Mouse (Mus musculus) neural tube, embryonic 11.5 days (tissue): ENCODE results near the gene Orc1. TPM values are rescaled to one million over a fixed set of nuclear protein-coding genes. Genes with fewer than 3 reads are reported as not detected.

Experiments
- ATAC-seq: fragments of 200-750 bp; cut with Nextera tagmentation; 2 replicates; pipeline ENCODE4 v1.8.0; 2017; ENCODE audit warnings: moderate number of reproducible peaks, mild to moderate bottlenecking, moderate TSS enrichment, moderate library complexity; ENCODE audit not compliant: insufficient read depth, low FRiP score, low TSS enrichment
- DNase-seq: peaks from one replicate; pipeline ENCODE4 v3.0.0-alpha.2; 2015; ENCODE audit warnings: low spot score
- H3K27ac ChIP-seq: fragments of 300-500 bp; sonication (generic); 2 replicates; pipeline ENCODE4 v1.5.1; 2014; ENCODE audit warnings: low read depth, mild to moderate bottlenecking, low read length
- H3K27me3 ChIP-seq: fragments of 300-500 bp; sonication (generic); 2 replicates; pipeline ENCODE4 v1.6.1; 2014; ENCODE audit warnings: mild to moderate bottlenecking, low read length, mixed read lengths; ENCODE audit not compliant: control insufficient read depth, insufficient read depth
- H3K36me3 ChIP-seq: fragments of 300-500 bp; sonication (generic); 2 replicates; pipeline ENCODE4 v1.6.1; 2014; ENCODE audit warnings: mild to moderate bottlenecking, low read length, moderate library complexity, mixed read lengths; ENCODE audit not compliant: control insufficient read depth, insufficient read depth
- H3K4me1 ChIP-seq: fragments of 300-500 bp; sonication (generic); 2 replicates; pipeline ENCODE4 v1.6.1; 2014; ENCODE audit warnings: low read length, mixed read lengths; ENCODE audit not compliant: control insufficient read depth, insufficient read depth
- H3K4me2 ChIP-seq: fragments of 300-500 bp; sonication (generic); 2 replicates; pipeline ENCODE4 v1.6.1; 2014; ENCODE audit warnings: low read depth, mild to moderate bottlenecking, moderate library complexity
- H3K4me3 ChIP-seq: fragments of 300-500 bp; sonication (generic); 2 replicates; pipeline ENCODE4 v1.5.1; 2014; ENCODE audit warnings: low read depth, low read length
- H3K9ac ChIP-seq: fragments of 300-500 bp; sonication (generic); 2 replicates; pipeline ENCODE4 v1.6.1; 2014; ENCODE audit warnings: mild to moderate bottlenecking, low read length
- H3K9me3 ChIP-seq: fragments of 300-500 bp; sonication (generic); 2 replicates; pipeline ENCODE4 v1.6.1; 2016; ENCODE audit warnings: low read length; ENCODE audit not compliant: control insufficient read depth
- WGBS: fragments of 180-500 bp; shearing (Covaris S2); extraction: QIAGEN DNeasy Blood & Tissue Kit; methylation state at CpG from one replicate; pipeline ENCODE4 v1.1.7; 2014; 5-methylcytosine and 5-hydroxymethylcytosine counted together
- polyA plus RNA-seq: library from polyadenylated mRNA; unstranded; fragments of >200 nt; fragmentation: Nextera tagmentation; extraction: Ambion mirVana; gene quantifications from 2 replicates; pipeline ENCODE4 v1.2.1, GENCODE M21; 2014

Orc1 gene
- polyA plus RNA-seq, 1 experiment from 2014 or later: 16.5 TPM

DNA sequence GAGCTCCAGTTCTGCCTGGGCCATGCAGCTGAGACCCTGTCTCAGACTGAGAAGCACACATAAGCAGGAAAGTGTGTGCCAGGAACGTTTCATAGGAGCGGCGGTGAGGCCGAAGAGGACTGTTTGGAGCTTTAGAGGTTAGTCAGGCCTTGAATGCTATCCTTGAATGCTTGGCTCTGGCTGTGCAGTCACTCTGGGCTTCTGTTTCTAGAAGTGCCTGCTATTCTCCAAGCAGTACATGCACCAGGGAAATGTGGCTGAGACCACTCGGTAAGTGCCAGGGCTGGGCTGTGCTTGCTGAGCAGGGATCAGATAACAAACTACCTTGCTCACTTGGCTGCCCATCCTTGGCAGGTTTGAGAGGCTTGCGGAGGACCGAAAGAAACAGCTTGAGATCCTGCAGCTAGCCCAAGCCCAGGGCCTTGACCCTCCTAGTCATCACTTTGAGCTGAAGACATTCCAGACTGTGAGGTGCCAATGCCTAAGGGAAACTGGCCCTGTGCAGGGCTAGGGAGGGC is 50.2 kb downstream of the Orc1 start:
- WGBS: 90% methylated on average over 7 of the region's 7 CpGs
- ATAC-seq (no peak), DNase-seq (no peak)
- H3K9ac ChIP-seq: no peak overlapping the region
- H3K36me3 ChIP-seq: peaks cover 7% of the 10 kb centered on the region; the same call in 1 of the 2 replicates
- H3K27ac ChIP-seq: no peak overlapping the region
- no peaks in the 10 kb centered on the region for H3K27me3 ChIP-seq
- no peak overlapping the region for H3K4me3 ChIP-seq
- H3K4me2 ChIP-seq: no peak overlapping the region
- no peaks in the 10 kb centered on the region for H3K4me1 ChIP-seq
- no peaks in the 10 kb centered on the region for H3K9me3 ChIP-seq

DNA sequence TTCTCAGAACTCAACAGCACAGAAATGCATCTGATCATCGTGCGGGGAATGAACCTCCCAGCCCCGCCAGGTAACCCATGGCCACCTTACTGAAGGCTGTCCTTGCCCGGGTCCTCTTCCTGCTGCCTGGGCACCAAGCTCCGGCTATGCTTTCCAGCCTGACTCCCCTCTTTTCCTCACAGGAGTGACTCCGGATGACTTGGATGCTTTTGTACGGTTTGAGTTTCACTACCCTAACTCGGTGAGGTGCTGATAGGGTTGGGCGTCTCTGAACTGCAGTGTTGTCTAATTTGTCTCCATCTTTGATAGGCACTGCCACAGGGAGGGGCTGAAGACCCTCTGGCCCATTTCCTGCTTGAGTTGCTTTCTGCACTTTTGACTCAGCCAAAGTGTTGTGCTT is 50.9 kb downstream of the Orc1 start:
- Histone ChIP-seq H3K9me3 (no peaks in the 10 kb centered on the region), H3K27me3 (no peaks in the 10 kb centered on the region), H3K36me3 (peaks cover 7% of the 10 kb centered on the region; the same call in 1 of the 2 replicates), H3K4me3 (no peak overlapping the region), H3K9ac (no peak overlapping the region), H3K4me1 (no peaks in the 10 kb centered on the region), H3K4me2 (no peak overlapping the region), H3K27ac (no peak overlapping the region)
- WGBS: 96% methylated on average over 9 of the region's 9 CpGs
- no peak for DNase-seq
- ATAC-seq: no peak

DNA sequence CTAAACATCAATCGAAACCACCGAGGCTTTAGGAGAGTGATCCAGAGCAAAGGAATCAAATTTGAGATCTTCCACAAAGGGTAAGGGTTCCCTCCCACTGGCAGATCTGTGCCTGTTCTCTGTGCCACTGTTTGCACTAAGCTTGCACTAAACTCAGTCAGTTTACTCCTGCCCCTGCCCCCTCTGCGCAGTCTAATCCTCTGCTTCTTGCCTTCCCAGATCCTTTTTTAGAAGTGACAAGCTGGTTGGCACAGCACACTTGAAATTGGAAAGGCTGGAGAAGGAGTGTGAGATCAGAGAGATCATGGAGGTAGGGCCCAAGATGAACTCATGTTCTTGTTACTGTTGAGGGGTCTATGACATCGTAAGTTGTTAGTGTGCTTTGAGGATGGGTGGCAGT is 52.4 kb downstream of the Orc1 start:
- no peak overlapping the region for H3K27ac ChIP-seq
- 92% methylated on average over 4 of the region's 4 CpGs for WGBS
- peaks cover 7% of the 10 kb centered on the region; the same call in 1 of the 2 replicates for H3K36me3 ChIP-seq
- ATAC-seq (no peak), DNase-seq (no peak)
- no peaks in the 10 kb centered on the region for H3K9me3 ChIP-seq
- no peak overlapping the region for H3K4me2 ChIP-seq
- H3K4me3 ChIP-seq: no peak overlapping the region
- no peak overlapping the region for H3K9ac ChIP-seq
- no peaks in the 10 kb centered on the region for H3K4me1 ChIP-seq
- H3K27me3 ChIP-seq: no peaks in the 10 kb centered on the region

DNA sequence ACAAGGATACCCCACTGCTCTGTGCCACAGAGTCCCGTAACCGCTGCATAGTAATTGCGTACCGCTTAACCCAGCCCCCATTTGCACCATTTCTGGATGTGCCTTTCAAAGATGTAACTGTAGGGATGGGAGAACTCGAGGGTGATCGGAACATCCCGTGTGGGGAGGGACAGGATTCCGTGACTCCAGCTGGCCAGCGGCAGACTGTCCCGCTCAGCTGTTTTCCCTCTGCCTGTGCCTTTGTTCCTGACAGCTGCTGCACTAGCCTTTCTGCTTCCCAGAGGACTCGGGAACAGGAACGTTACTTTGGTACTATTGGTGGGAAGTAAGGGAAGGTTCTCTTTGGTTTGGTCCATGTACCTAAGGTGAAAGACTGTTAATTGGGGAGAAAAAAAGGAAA is 54.5 kb downstream of the Orc1 start:
- Histone ChIP-seq H3K4me1 (no peaks in the 10 kb centered on the region), H3K9ac (no peak overlapping the region), H3K4me2 (no peak overlapping the region), H3K27ac (no peak overlapping the region), H3K9me3 (no peaks in the 10 kb centered on the region), H3K4me3 (no peak overlapping the region), H3K27me3 (no peaks in the 10 kb centered on the region), H3K36me3 (peaks cover 5% of the 10 kb centered on the region; the same call in 1 of the 2 replicates)
- no peak for ATAC-seq
- DNase-seq: peak; percentile 17
- 85% methylated on average over 12 of the region's 12 CpGs for WGBS

DNA sequence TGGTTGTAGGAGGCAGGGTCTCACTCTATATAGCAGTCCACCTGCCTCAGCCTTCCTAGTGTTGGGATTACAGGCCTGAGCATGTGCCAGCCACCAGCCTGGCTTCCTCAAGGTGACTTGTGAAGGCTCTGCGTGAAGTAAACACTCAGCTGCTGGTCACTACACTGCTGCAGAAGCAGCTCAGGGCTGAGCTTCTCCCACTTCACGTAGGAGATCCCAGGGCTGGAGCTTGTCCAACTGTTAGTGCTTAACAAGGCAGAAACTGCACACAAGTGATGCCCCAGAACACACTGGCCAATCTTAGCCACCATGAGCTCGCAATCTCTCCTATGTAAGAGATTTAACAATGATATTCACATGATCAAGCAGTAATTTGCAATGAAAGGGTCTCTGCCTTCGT is 55.5 kb downstream of the Orc1 start:
- Histone ChIP-seq H3K9me3 (no peaks in the 10 kb centered on the region), H3K4me1 (no peaks in the 10 kb centered on the region), H3K27ac (no peak overlapping the region), H3K36me3 (peaks cover 5% of the 10 kb centered on the region; the same call in 1 of the 2 replicates), H3K4me2 (no peak overlapping the region), H3K27me3 (no peaks in the 10 kb centered on the region), H3K9ac (no peak overlapping the region), H3K4me3 (no peak overlapping the region)
- no peak for DNase-seq
- 63% methylated on average over 4 of the region's 4 CpGs for WGBS
- no peak for ATAC-seq

DNA sequence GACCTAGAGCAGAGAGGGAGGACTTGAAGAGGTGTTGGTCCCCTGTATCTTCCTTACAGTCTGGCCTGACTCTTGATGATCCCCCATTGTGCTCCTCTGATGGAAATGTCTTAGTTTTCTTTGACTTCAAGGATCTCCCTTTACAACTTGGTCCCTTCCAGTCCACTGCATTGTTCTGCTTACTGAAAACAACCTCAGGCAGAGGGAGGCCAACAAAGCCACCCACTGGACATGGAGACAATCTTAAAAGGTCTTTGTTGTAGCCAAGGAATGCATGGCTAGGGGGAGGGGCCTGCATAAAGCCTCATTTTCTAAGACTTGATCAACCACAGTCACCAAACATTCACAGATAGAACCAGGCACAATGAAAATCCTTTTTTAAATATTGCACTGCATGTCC is 55.9 kb downstream of the Orc1 start:
- no peak overlapping the region for H3K9ac ChIP-seq
- H3K9me3 ChIP-seq: no peaks in the 10 kb centered on the region
- H3K27me3 ChIP-seq: no peaks in the 10 kb centered on the region
- no peaks in the 10 kb centered on the region for H3K4me1 ChIP-seq
- H3K4me2 ChIP-seq: no peak overlapping the region
- no peak overlapping the region for H3K27ac ChIP-seq
- no peak for ATAC-seq
- no peak for DNase-seq
- H3K4me3 ChIP-seq: no peak overlapping the region
- H3K36me3 ChIP-seq: peaks cover 4% of the 10 kb centered on the region; the same call in 1 of the 2 replicates

DNA sequence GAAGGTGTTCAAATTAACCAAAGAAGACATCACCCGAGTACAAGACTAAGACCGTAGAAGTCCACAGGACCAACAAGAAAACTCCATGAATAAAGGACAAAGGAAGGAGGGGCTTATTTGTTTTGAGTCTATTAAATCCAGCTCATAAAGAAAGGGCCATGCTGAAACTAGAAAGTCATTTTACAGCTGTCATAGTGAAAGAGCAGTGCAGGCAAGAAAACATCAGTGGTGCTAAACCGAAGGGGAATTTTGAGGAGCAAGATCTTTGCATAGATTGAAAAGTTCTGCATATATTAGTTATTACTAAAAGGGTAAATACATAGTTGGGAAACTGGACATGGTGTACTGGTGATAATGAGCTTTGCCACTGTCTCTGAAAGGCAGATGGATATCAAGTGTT is 58.5 kb downstream of the Orc1 start:
- Histone ChIP-seq H3K4me2 (no peak overlapping the region), H3K4me1 (no peaks in the 10 kb centered on the region), H3K36me3 (peaks cover 6% of the 10 kb centered on the region; the same call in 1 of the 2 replicates), H3K9ac (no peak overlapping the region), H3K27ac (no peak overlapping the region), H3K27me3 (no peaks in the 10 kb centered on the region), H3K4me3 (no peak overlapping the region), H3K9me3 (no peaks in the 10 kb centered on the region)
- ATAC-seq: no peak
- DNase-seq: no peak
- 91% methylated on average over 3 of the region's 3 CpGs for WGBS

DNA sequence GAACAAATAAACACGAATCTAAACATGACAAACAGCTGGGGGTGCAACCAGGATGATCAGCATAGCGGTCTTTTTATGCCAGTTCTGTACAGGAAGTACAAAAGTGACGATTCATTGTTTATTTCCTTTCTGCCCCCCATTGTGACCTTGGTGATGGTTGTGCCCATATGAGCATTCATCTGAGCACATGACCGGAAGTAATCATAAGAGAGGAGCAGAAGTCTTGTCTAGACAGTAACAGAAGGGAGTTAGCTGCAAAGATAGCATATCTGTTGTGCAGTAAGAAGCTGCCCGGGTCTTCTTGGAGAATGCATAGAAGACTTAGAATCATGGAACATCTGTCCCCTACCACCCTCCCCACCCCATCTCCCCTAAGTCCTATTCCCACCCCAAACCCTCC is 59.5 kb downstream of the Orc1 start:
- no peaks in the 10 kb centered on the region for H3K9me3 ChIP-seq
- H3K4me2 ChIP-seq: no peak overlapping the region
- H3K4me3 ChIP-seq: no peak overlapping the region
- no peaks in the 10 kb centered on the region for H3K4me1 ChIP-seq
- H3K27ac ChIP-seq: no peak overlapping the region
- peaks cover 3% of the 10 kb centered on the region; the same call in 1 of the 2 replicates for H3K36me3 ChIP-seq
- WGBS: 84% methylated on average over 5 of the region's 5 CpGs
- DNase-seq (no peak), ATAC-seq (no peak)
- H3K27me3 ChIP-seq: no peaks in the 10 kb centered on the region
- no peak overlapping the region for H3K9ac ChIP-seq

DNA sequence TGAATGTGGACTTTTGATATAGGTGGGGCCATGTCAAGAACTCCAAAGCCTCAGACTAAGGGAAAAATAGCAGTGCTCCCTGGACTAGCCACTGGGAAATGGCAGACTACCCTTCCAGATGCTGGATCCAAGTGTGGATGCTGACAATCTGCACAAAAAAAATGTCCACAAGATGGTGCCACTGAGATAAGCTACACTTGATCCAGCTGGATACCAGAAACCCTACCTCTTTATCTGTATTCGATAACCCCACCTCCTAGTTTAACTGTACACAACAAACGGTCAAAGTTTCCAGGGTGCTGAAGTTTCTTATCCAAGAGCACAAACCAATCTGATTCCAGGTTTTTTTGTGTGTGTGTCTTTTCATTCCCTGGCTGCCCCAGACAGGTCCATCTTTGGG is 85.2 kb downstream of the Orc1 start:
- Histone ChIP-seq H3K36me3 (no peaks in the 10 kb centered on the region), H3K9me3 (no peaks in the 10 kb centered on the region), H3K4me3 (no peak overlapping the region), H3K27me3 (no peaks in the 10 kb centered on the region), H3K4me1 (no peaks in the 10 kb centered on the region), H3K9ac (no peak overlapping the region), H3K27ac (no peak overlapping the region), H3K4me2 (no peak overlapping the region)
- 84% methylated on average over 2 of the region's 2 CpGs for WGBS
- DNase-seq (peak; percentile 24), ATAC-seq (no peak)
